8 mouse cellular contexts compared by ENCODE assay signal in genomic region chr13:38037811-38038210, GRCm38 (mm10). TPM values are rescaled to one million over a fixed set of nuclear protein-coding genes. Genes with fewer than 3 reads are reported as not detected.
DNase-seq lines count a peak whose midpoint lies in the region; ATAC-seq and TF ChIP-seq lines count a peak whose summit lies in the region.

No protein-coding gene starts in this region.

- no peak for TF ChIP-seq CTCF in gastrocnemius, adult 2 months (IDR thresholded peaks at IDR 0.05)

- peak overlapping the region; percentile 75 for H3K9ac ChIP-seq in forebrain, embryonic 12.5 days
- H3K9ac ChIP-seq in midbrain, embryonic 12.5 days (replicated peaks) = peak overlapping the region; percentile 88

- H3K36me3 ChIP-seq in forebrain, embryonic 12.5 days (replicated peaks) = peaks cover 27% of the 10 kb centered on the region
- peaks cover 28% of the 10 kb centered on the region for H3K36me3 ChIP-seq in midbrain, embryonic 12.5 days

- H3K4me1 ChIP-seq in forebrain, embryonic 12.5 days = peaks cover 16% of the 10 kb centered on the region
- peaks cover 15% of the 10 kb centered on the region for H3K4me1 ChIP-seq in midbrain, embryonic 12.5 days

- peak overlapping the region; percentile 86 for H3K4me2 ChIP-seq in forebrain, embryonic 12.5 days
- peak overlapping the region; percentile 92 for H3K4me2 ChIP-seq in midbrain, embryonic 12.5 days (replicated peaks)

- peak overlapping the region; percentile 99 for H3K4me3 ChIP-seq in gastrocnemius, adult 2 months
- H3K4me3 ChIP-seq in forebrain, embryonic 12.5 days (replicated peaks) = peak overlapping the region; percentile 70
- H3K4me3 ChIP-seq in midbrain, embryonic 12.5 days = peak overlapping the region; percentile 88

- WGBS in forebrain, embryonic 12.5 days = 60% methylated on average over 12 of the region's 12 CpGs
- 56% methylated on average over 12 of the region's 12 CpGs for WGBS in midbrain, embryonic 12.5 days

- intact Hi-C loops in gastrocnemius, adult 2 months (cut with DNase I) = loop anchor here (2.0 to 5.0 kb wide), 3 partner anchors 43 to 606 kb away; partner anchors contain the start of gene Ssr1

- H3K27me3 ChIP-seq in forebrain, embryonic 12.5 days = no peaks in the 10 kb centered on the region; the same call in 1 of the 2 replicates
- no peaks in the 10 kb centered on the region for H3K27me3 ChIP-seq in midbrain, embryonic 12.5 days

- peak overlapping the region; percentile 93 for H3K27ac ChIP-seq in gastrocnemius, adult 2 months
- H3K27ac ChIP-seq in forebrain, embryonic 12.5 days = no peak overlapping the region
- no peak overlapping the region for H3K27ac ChIP-seq in midbrain, embryonic 12.5 days (replicated peaks)

- H3K9me3 ChIP-seq in forebrain, embryonic 12.5 days = no peaks in the 10 kb centered on the region
- H3K9me3 ChIP-seq in midbrain, embryonic 12.5 days = no peaks in the 10 kb centered on the region

- DNase-seq in gastrocnemius, adult 2 months = no peak
- DNase-seq in gastrocnemius, postnatal 25 days = no peak
- DNase-seq in kidney, adult 9 months = peak; percentile 22
- no peak for DNase-seq in embryo, embryonic 10.5 days (ENCODE audit: low spot score)
- DNase-seq in spleen, postnatal 36 days (ENCODE audit: low spot score in 2 of 2) = no peak

- peak; percentile 51 for ATAC-seq in activated CD4-positive, CD25-positive, alpha-beta regulatory T cell, adult 4 months
- ATAC-seq in forebrain, embryonic 12.5 days (ENCODE audit: low FRiP score) = no peak
- no peak for ATAC-seq in midbrain, embryonic 12.5 days (ENCODE audit: low FRiP score, low read depth)

RNA-seq across cellular contexts. Expression of gene Cage1, which starts 0.9 kb away (rescaled TPM):
- total RNA-seq in gastrocnemius, adult 2 months (2021) = 1 to 10 TPM in 1 of 2 experiments, under 1 TPM in 1; 0.74 to 1.5 TPM
- under 1 TPM; 0.92 to 0.94 TPM for total RNA-seq in gastrocnemius, postnatal 25 days (2021)
- 1 to 10 TPM; 1.5 to 2.4 TPM for polyA plus RNA-seq in activated CD4-positive, CD25-positive, alpha-beta regulatory T cell, adult 4 months (2017; shearing (Covaris generic))
- 1.5 TPM in 2 replicates for polyA plus RNA-seq in forebrain, embryonic 12.5 days (2016; fragmentation: Nextera tagmentation; extraction: Ambion mirVana)
- polyA plus RNA-seq in midbrain, embryonic 12.5 days (2016; fragmentation: Nextera tagmentation; extraction: Ambion mirVana) = 1.9 and 2.1 TPM in 2 replicates

RNA-seq across cellular contexts. Expression of gene Riok1, which starts 1.0 kb away (rescaled TPM):
- 1 to 10 TPM; 8.2 to 8.7 TPM for total RNA-seq in gastrocnemius, adult 2 months (2021)
- 1 to 10 TPM; 7.4 to 9.8 TPM for total RNA-seq in gastrocnemius, postnatal 25 days (2021)
- polyA plus RNA-seq in activated CD4-positive, CD25-positive, alpha-beta regulatory T cell, adult 4 months (2017; shearing (Covaris generic)) = 100 to 1,000 TPM in 1 of 2 experiments, 10 to 100 TPM in 1; 82.1 to 103 TPM
- polyA plus RNA-seq in forebrain, embryonic 12.5 days (2016; fragmentation: Nextera tagmentation; extraction: Ambion mirVana) = 54.9 and 57.9 TPM in 2 replicates
- polyA plus RNA-seq in midbrain, embryonic 12.5 days (2016; fragmentation: Nextera tagmentation; extraction: Ambion mirVana) = 59.3 and 63.2 TPM in 2 replicates

RNA-seq across cellular contexts. Expression of gene Ssr1, which starts 43.8 kb away (rescaled TPM):
- 10 to 100 TPM; 66.3 to 72.4 TPM for total RNA-seq in gastrocnemius, adult 2 months (2021)
- total RNA-seq in gastrocnemius, postnatal 25 days (2021) = 10 to 100 TPM; 55.6 to 68.6 TPM
- polyA plus RNA-seq in activated CD4-positive, CD25-positive, alpha-beta regulatory T cell, adult 4 months (2017; shearing (Covaris generic)) = 100 to 1,000 TPM; 109 to 123 TPM
- 94.0 and 110 TPM in 2 replicates for polyA plus RNA-seq in forebrain, embryonic 12.5 days (2016; fragmentation: Nextera tagmentation; extraction: Ambion mirVana)
- polyA plus RNA-seq in midbrain, embryonic 12.5 days (2016; fragmentation: Nextera tagmentation; extraction: Ambion mirVana) = 97.9 and 101 TPM in 2 replicates
